Mouse (Mus musculus) liver, postnatal 0 days (tissue): Measurements from ENCODE around the gene Igdcc4.

Experiments
- CTCF ChIP-seq: sonication (generic); IDR thresholded peaks from 2 replicates; pipeline ENCODE4 v1.5.1; 2016; ENCODE audit warnings: antibody characterized with exemption, low read depth
- EP300 ChIP-seq: IDR thresholded peaks from 2 replicates; pipeline ENCODE4 v1.6.1; 2016; ENCODE audit warnings: antibody characterized with exemption, low read depth, mild to moderate bottlenecking

DNA sequence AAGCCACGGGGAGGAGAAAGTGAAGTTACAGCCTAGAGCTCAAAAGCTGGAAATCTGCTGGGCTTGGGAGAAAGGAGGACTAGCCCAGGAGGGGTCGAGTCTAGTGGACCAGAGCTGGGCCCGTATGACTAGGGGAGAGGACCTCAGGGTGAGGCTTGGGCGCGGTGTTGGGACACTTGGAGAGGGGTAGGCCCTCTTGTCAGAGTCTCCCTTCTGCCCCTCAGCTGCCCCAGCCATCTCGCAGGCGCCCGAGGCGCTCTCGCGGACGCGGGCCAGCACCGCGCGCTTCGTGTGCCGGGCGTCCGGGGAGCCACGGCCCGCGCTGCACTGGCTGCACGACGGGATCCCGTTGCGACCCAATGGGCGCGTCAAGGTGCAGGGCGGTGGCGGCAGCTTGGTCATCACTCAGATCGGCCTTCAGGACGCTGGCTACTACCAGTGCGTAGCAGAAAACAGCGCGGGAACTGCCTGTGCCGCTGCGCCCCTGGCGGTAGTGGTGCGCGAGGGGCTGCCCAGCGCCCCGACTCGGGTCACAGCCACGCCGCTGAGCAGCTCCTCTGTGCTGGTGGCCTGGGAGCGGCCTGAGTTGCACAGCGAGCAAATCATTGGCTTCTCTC is 22.4 kb downstream of the Igdcc4 start:
- peak; percentile 69 for TF ChIP-seq CTCF
- TF ChIP-seq EP300 = no peak
